Mouse (Mus musculus) G1E (cell line): Measurements from ENCODE around the gene Mertk.

ENCODE experiments used
- CTCF ChIP-seq: IDR thresholded peaks from 2 replicates; pipeline ENCODE4 v1.5.1; 2012; ENCODE audit warnings: low read depth, low read length, inconsistent platforms, mixed read lengths
- TAL1 ChIP-seq: conservative IDR thresholded peaks from 2 replicates; pipeline ENCODE4 v1.6.1; 2012; ENCODE audit warnings: low read depth, low read length, inconsistent platforms, mixed read lengths

DNA sequence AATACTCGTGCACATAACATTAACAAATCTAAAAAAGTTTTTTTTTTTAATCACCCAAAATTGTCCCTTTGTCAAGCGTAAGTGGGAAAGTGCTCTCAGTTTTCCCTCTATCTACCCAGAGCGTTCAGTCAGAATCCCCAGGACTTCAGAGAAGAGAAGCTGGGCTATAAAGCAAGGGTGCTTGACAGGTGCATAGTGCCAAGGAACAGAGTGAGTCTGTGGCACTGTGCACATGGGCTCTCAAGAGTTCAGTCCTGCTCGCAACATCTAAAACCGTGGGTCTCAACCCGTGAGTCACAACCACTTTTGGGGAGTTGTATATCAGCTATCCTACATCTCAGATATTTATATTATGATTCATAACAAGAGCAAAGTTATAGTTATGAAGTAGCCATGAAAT lies 71.8 kb downstream of the Mertk start:
- TF ChIP-seq TAL1 = no peak
- no peak for TF ChIP-seq CTCF
